Mouse (Mus musculus) hindbrain, embryonic 14.5 days (tissue): ENCODE data around the gene Oaz2. TPM values are rescaled to one million over a fixed set of nuclear protein-coding genes. Genes with fewer than 3 reads are reported as not detected.

Source experiments
- ATAC-seq: fragments of 200-750 bp; cut with Nextera tagmentation; 2 replicates; pipeline ENCODE4 v1.8.0; 2017; ENCODE audit warnings: moderate number of reproducible peaks, mild to moderate bottlenecking, moderate TSS enrichment, moderate library complexity; ENCODE audit not compliant: low FRiP score
- DNase-seq: peaks from one replicate; pipeline ENCODE4 v3.0.0-alpha.2; 2015; ENCODE audit warnings: low spot score
- H3K27ac ChIP-seq: fragments of 300-500 bp; sonication (generic); 2 replicates; pipeline ENCODE4 v1.5.1; 2014; ENCODE audit warnings: mild to moderate bottlenecking, moderate library complexity
- H3K27me3 ChIP-seq: fragments of 300-500 bp; sonication (generic); 2 replicates; pipeline ENCODE4 v1.6.1; 2014; ENCODE audit warnings: mild to moderate bottlenecking, low read length, mixed read lengths; ENCODE audit not compliant: control insufficient read depth, insufficient read depth
- H3K36me3 ChIP-seq: fragments of 300-500 bp; sonication (generic); replicated peaks from 2 replicates; pipeline ENCODE4 v1.6.1; 2014; ENCODE audit not compliant: control insufficient read depth, insufficient read depth
- H3K4me1 ChIP-seq: fragments of 300-500 bp; sonication (generic); replicated peaks from 2 replicates; pipeline ENCODE4 v1.6.1; 2014; ENCODE audit warnings: antibody characterized with exemption, low read length, mixed read lengths; ENCODE audit not compliant: control insufficient read depth, insufficient read depth
- H3K4me2 ChIP-seq: fragments of 300-500 bp; sonication (generic); replicated peaks from 2 replicates; pipeline ENCODE4 v1.6.1; 2014; ENCODE audit warnings: mild to moderate bottlenecking, moderate library complexity
- H3K4me3 ChIP-seq: fragments of 300-500 bp; sonication (generic); replicated peaks from 2 replicates; pipeline ENCODE4 v1.5.1; 2014; ENCODE audit warnings: mild to moderate bottlenecking, low read length
- H3K9ac ChIP-seq: fragments of 300-500 bp; sonication (generic); 2 replicates; pipeline ENCODE4 v1.6.1; 2014
- H3K9me3 ChIP-seq: fragments of 300-500 bp; sonication (generic); 2 replicates; pipeline ENCODE4 v1.6.1; 2016; ENCODE audit warnings: low read length; ENCODE audit not compliant: control insufficient read depth
- WGBS: fragments of 180-500 bp; shearing (Covaris S2); extraction: QIAGEN DNeasy Blood & Tissue Kit; methylation state at CpG from one replicate; pipeline ENCODE4 v1.1.7; 2014; 5-methylcytosine and 5-hydroxymethylcytosine counted together
- polyA plus RNA-seq: library from polyadenylated mRNA; unstranded; fragments of >200 nt; fragmentation: Nextera tagmentation; extraction: Ambion mirVana; gene quantifications from 2 replicates; pipeline ENCODE4 v1.2.1, GENCODE M21; 2014

Oaz2 gene
- polyA plus RNA-seq: 280 and 287 TPM in 2 replicates

DNA sequence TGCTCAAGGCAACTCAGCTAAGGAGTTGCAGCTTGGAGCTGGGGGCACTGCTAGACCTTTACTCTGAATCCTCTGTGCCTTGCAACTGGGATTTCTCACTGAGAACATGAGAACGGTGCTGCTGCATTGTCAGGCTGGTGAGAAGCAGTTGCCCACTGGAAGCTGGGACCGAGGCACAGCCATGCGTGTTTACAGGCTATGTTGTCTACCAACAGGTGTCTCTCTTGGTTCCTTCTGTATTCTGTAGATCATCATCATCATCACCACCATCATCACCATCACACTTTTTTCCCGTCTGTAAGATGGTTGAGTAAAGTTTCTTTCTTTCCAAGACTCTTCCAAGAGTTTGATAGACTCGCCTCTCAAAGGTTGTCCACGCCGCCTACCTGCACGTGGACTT, at the start of gene Oaz2:
Oaz2 (plus strand) TSS at position 301 of the 400 bp plus-strand sequence.
- Histone ChIP-seq H3K4me2 (no peak within 1 kb of the TSS), H3K4me1 (no peaks in the 10 kb centered on the region), H3K9me3 (no peaks in the 10 kb centered on the region), H3K36me3 (no peaks in the 10 kb centered on the region), H3K9ac (no peak within 1 kb of the TSS), H3K4me3 (no peak within 1 kb of the TSS), H3K27me3 (no peaks in the 10 kb centered on the region), H3K27ac (no peak within 1 kb of the TSS)
- DNase-seq (no peak), ATAC-seq (no peak)
- 96% methylated on average over 8 of the region's 8 CpGs for WGBS

- WGBS: 66% methylated on average over 3 of the region's 3 CpGs
- ATAC-seq: no peak
These were observed 48.5 kb upstream of the Oaz2 start for GRCm38 (mm10) chr9:65619311-65619710.

GRCm38 (mm10) chr9:65621196-65621595, 46.6 kb upstream of the Oaz2 start:
- Histone ChIP-seq H3K9me3 (no peaks in the 10 kb centered on the region), H3K27me3 (peaks cover 5% of the 10 kb centered on the region; the same call in 1 of the 2 replicates), H3K36me3 (no peaks in the 10 kb centered on the region), H3K4me2 (no peak overlapping the region), H3K4me3 (no peak overlapping the region), H3K9ac (no peak overlapping the region), H3K27ac (no peak overlapping the region), H3K4me1 (no peaks in the 10 kb centered on the region)
- no peak for ATAC-seq
- DNase-seq: no peak
- 89% methylated on average over 4 of the region's 4 CpGs for WGBS

More at GRCm38 (mm10) chr9:65619311-65619710, 48.5 kb upstream of the Oaz2 start:
- H3K4me2 ChIP-seq: no peak overlapping the region
- H3K36me3 ChIP-seq: no peaks in the 10 kb centered on the region
- H3K9ac ChIP-seq: no peak overlapping the region
- H3K27me3 ChIP-seq: no peaks in the 10 kb centered on the region
- no peak for DNase-seq
- no peak overlapping the region for H3K27ac ChIP-seq
- no peaks in the 10 kb centered on the region for H3K4me1 ChIP-seq
- no peak overlapping the region for H3K4me3 ChIP-seq
- no peaks in the 10 kb centered on the region for H3K9me3 ChIP-seq

DNA sequence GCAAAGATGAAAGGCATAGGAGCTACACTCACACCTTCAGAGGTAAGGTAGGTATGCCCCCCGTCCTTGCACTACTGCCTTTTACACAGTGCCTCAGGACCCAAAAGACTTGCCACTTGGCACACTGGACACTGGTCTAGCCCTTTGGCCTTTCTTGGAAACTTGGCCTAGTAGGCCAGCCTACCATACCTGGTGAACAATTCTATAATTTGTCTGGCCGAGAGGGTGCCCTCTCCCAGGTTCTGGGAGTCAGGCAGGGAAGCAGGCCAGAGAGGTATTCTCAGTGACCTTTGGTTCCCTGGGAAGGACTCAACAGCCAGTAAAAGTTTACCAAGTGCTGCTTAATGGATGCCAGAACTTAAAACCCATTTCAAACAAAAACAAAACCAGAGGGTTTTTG, 46.1 kb upstream of the Oaz2 start:
- Histone ChIP-seq H3K4me3 (no peak overlapping the region), H3K27ac (no peak overlapping the region), H3K36me3 (no peaks in the 10 kb centered on the region), H3K4me2 (no peak overlapping the region), H3K27me3 (peaks cover 7% of the 10 kb centered on the region; the same call in 1 of the 2 replicates), H3K4me1 (no peaks in the 10 kb centered on the region), H3K9me3 (no peaks in the 10 kb centered on the region), H3K9ac (no peak overlapping the region)
- 90% methylated on average over 2 of the region's 2 CpGs for WGBS
- ATAC-seq (no peak), DNase-seq (no peak)

DNA sequence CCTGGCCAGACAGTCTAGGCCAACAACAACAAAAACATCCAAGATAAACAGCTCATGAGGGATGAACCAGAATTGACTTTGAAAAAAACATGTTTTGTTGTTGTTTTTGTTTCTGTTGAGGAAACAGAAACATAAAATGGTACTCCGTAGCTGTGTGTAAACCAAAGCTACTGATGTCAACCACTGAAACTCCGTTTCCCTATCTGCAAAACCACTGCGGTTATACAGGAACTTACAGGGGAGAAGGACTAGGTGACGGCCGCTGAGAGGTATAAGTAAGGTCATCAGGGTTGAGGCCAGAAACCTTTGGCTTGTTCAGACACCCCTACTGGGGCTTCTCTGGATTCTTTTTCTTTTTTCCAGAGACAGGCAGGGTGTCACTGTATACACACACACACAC, 45.0 kb upstream of the Oaz2 start:
- no peak overlapping the region for H3K4me3 ChIP-seq
- WGBS: 92% methylated on average over 5 of the region's 5 CpGs
- H3K27me3 ChIP-seq: peaks cover 14% of the 10 kb centered on the region; the same call in 1 of the 2 replicates
- no peaks in the 10 kb centered on the region for H3K4me1 ChIP-seq
- H3K9me3 ChIP-seq: no peaks in the 10 kb centered on the region
- H3K27ac ChIP-seq: no peak overlapping the region
- ATAC-seq: no peak
- DNase-seq: no peak
- no peaks in the 10 kb centered on the region for H3K36me3 ChIP-seq
- no peak overlapping the region for H3K9ac ChIP-seq
- H3K4me2 ChIP-seq: no peak overlapping the region

GRCm38 (mm10) chr9:65624266-65624665, 43.5 kb upstream of the Oaz2 start:
- ATAC-seq (no peak), DNase-seq (no peak)
- Histone ChIP-seq H3K4me3 (no peak overlapping the region), H3K27me3 (peaks cover 28% of the 10 kb centered on the region), H3K36me3 (no peaks in the 10 kb centered on the region), H3K4me1 (no peaks in the 10 kb centered on the region; the same call in 1 of the 2 replicates), H3K9me3 (no peaks in the 10 kb centered on the region), H3K27ac (no peak overlapping the region), H3K4me2 (no peak overlapping the region), H3K9ac (no peak overlapping the region)
- 80% methylated on average over 2 of the region's 2 CpGs for WGBS

DNA sequence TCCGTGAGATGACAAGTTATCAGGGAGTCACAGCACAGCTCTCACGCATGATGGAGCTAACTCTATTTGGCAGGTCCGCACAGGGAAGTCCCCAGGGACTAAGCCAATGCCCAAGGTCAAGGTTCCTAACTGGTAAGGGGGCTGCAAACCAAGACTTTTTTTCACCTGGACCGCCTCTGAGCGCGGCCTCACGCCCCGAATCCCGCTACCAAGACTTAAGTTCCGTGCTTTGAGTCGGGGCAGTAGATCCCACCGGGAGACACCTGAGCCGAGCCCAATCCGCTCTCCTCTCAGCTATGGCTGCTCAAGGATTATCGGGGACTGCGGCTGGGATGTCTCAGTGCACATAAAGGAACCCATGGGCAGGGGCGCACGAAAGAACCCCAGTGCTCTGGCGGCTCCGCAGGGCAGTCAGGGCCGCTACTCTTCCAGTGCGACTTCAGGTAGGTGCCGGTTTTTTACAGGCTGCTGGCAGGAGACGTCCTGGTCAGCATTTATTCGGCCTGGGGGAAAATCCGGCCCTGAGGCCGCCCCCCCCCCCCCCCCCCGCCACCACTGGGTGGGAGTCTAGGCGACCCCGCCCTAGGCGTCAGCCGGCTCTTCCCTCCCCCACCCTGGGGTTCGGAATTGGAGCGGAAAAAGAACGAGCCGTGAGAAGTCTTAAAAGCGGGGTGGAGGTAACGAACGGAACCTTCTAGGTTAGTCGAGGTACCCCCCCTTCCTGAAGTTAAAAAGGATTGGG, 38.6 kb upstream of the Oaz2 start, which contains the start of gene Rbpms2:
Rbpms2 (plus strand) TSS at position 624 of the 742 bp plus-strand sequence.
- peak within 1 kb of the TSS; percentile 61 for H3K4me3 ChIP-seq
- no peaks in the 10 kb centered on the region for H3K9me3 ChIP-seq
- DNase-seq: no peak
- WGBS: 1% methylated on average over 40 of the region's 40 CpGs
- peak within 1 kb of the TSS; percentile 64 for H3K9ac ChIP-seq
- H3K27me3 ChIP-seq: peaks cover 54% of the 10 kb centered on the region
- H3K4me2 ChIP-seq: peak within 1 kb of the TSS; percentile 99
- no peaks in the 10 kb centered on the region for H3K36me3 ChIP-seq
- H3K4me1 ChIP-seq: peaks cover 12% of the 10 kb centered on the region; the same call in 1 of the 2 replicates
- ATAC-seq: no peak
- H3K27ac ChIP-seq: no peak within 1 kb of the TSS

DNA sequence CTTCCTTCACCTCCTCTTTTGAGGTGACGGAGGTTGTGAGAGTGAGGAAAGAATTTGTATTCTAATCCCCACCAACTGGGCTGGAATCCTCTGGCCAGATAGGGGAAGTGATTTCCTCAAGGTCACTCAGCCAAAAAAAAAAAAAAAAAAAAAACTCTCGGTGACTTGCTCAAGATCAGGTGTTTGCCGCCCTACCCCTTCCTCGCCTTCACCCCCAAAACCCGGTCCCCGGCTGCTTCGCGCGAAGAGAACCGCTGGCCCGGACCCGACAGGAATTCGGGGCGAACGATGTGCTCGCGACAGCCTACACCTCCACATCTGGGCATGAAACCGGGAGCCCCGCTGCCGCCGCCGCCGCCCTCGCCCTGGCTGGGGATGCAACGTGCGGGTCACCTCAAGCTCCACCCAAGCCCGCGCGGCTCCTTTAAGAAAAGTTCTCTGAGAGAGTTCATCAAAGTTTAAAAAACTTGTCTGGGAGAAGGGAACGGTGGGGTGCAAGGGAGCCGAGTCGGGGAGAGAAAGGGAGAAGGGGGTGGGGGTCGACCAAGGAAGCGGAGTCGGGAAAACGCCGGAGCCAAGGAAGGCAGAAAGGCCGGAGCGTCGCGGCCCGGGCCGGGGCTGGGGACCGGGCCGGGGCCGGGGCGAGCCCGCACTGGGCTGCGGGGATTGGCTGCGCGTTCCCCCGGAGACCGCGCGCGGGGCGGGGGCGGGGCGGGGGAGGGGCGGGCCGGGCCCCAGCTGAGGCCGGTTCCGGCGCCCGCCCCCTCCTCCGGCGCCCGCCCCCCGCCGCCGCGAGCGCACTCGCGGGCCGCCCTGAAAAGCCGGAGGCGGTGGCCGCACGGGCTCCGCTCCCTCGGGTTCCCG, 37.8 kb upstream of the Oaz2 start:
- peaks cover 54% of the 10 kb centered on the region for H3K27me3 ChIP-seq
- no peak for DNase-seq

More for the DNA sequence above, 37.8 kb upstream of the Oaz2 start:
- Histone ChIP-seq H3K4me2 (peak overlapping the region; percentile 99), H3K4me1 (peaks cover 12% of the 10 kb centered on the region; the same call in 1 of the 2 replicates), H3K4me3 (peak overlapping the region; percentile 61), H3K9ac (peak overlapping the region; percentile 64), H3K27ac (no peak overlapping the region), H3K9me3 (no peaks in the 10 kb centered on the region), H3K36me3 (no peaks in the 10 kb centered on the region)
- under 1% methylated on average over 33 of the region's 83 CpGs for WGBS
- ATAC-seq: peak; percentile 81; the same call in 1 of the 2 replicates
